Mouse (Mus musculus) myocyte (in vitro differentiated cells): ENCODE measurements around the gene S100a4. TPM values are rescaled to one million over a fixed set of nuclear protein-coding genes. Genes with fewer than 3 reads are reported as not detected.

ENCODE experiments used
- H3K27me3 ChIP-seq: one replicate; pipeline ENCODE4 v1.6.1; 2011; ENCODE audit not compliant: control insufficient read depth, insufficient read depth, insufficient read length
- H3K36me3 ChIP-seq: one replicate; pipeline ENCODE4 v1.6.1; 2011; ENCODE audit not compliant: control insufficient read depth, insufficient read depth
- H3K4me2 ChIP-seq: one replicate; pipeline ENCODE4 v1.6.1; 2011; ENCODE audit warnings: low read depth, control low read depth
- H3K4me3 ChIP-seq: one replicate; pipeline ENCODE4 v1.5.1; 2011; ENCODE audit warnings: mild to moderate bottlenecking, control low read depth, moderate library complexity
- H3K79me2 ChIP-seq: one replicate; pipeline ENCODE4 v1.6.1; 2011; ENCODE audit not compliant: control insufficient read depth, insufficient read depth
- H3ac ChIP-seq: one replicate; pipeline ENCODE4 v1.6.1; 2011; ENCODE audit not compliant: control insufficient read depth, insufficient read length
- CEBPB ChIP-seq: IDR thresholded peaks from 2 replicates; pipeline ENCODE4 v1.6.1; 2011; ENCODE audit warnings: mild to moderate bottlenecking, moderate library complexity; ENCODE audit not compliant: poor library complexity, insufficient read depth, severe bottlenecking
- E2F4 ChIP-seq: IDR thresholded peaks from one replicate; pipeline ENCODE4 v1.6.1; 2011; ENCODE audit warnings: mild to moderate bottlenecking, control low read depth, moderate library complexity; ENCODE audit not compliant: insufficient read depth
- MAX ChIP-seq: IDR thresholded peaks from one replicate; pipeline ENCODE4 v1.6.1; 2011; ENCODE audit warnings: low read depth, mild to moderate bottlenecking, control low read depth
- MYOD1 ChIP-seq, 3 experiments: IDR thresholded peaks; one replicate each; pipeline ENCODE4 v1.6.1; 2011; ENCODE audit warnings: control low read depth in 2 of 3, low read depth in 2 of 3, mild to moderate bottlenecking in 2 of 3, moderate library complexity in 1 of 3; ENCODE audit not compliant: insufficient read length in 2 of 3, control insufficient read depth in 1 of 3
- MYOG ChIP-seq, 3 experiments: IDR thresholded peaks; one replicate each; pipeline ENCODE4 v1.6.1; 2011; ENCODE audit warnings: control low read depth in 2 of 3, low read depth in 2 of 3, mild to moderate bottlenecking in 2 of 3; ENCODE audit not compliant: insufficient read length in 2 of 3, control insufficient read depth in 1 of 3, insufficient read depth in 1 of 3
- POLR2A ChIP-seq: IDR thresholded peaks from one replicate; pipeline ENCODE4 v1.6.1; 2011; ENCODE audit warnings: low read depth, mild to moderate bottlenecking, control low read depth, moderate library complexity; ENCODE audit not compliant: insufficient read length
- POLR2AphosphoS2 ChIP-seq: IDR thresholded peaks from one replicate; pipeline ENCODE4 v1.6.1; 2011; ENCODE audit warnings: low read depth, control low read depth; ENCODE audit not compliant: insufficient read length
- REST ChIP-seq: IDR thresholded peaks from one replicate; pipeline ENCODE4 v1.6.1; 2011; ENCODE audit warnings: mild to moderate bottlenecking, control low read depth, moderate library complexity; ENCODE audit not compliant: insufficient read depth, insufficient read length
- SRF ChIP-seq: IDR thresholded peaks from one replicate; pipeline ENCODE4 v1.6.1; 2011; ENCODE audit warnings: low read depth; ENCODE audit not compliant: control insufficient read depth, insufficient read length
- TCF12 ChIP-seq: IDR thresholded peaks from one replicate; pipeline ENCODE4 v1.6.1; 2011; ENCODE audit warnings: mild to moderate bottlenecking, control low read depth; ENCODE audit not compliant: poor library complexity, insufficient read depth, severe bottlenecking
- TCF3 ChIP-seq: IDR thresholded peaks from one replicate; pipeline ENCODE4 v1.6.1; 2011; ENCODE audit warnings: low read depth, control low read depth; ENCODE audit not compliant: insufficient read length
- USF1 ChIP-seq: IDR thresholded peaks from one replicate; pipeline ENCODE4 v1.6.1; 2011; ENCODE audit warnings: low read depth, mild to moderate bottlenecking, control low read depth, moderate library complexity
- polyA plus RNA-seq: library from polyadenylated mRNA; unstranded; fragments of >200 nt; fragmentation: generic; extraction: Trizol; gene quantifications from one replicate; pipeline ENCODE4 v1.2.1, GENCODE M21; 2012; ENCODE audit warnings: missing spikeins

Gene S100a4
- polyA plus RNA-seq, 1 experiment = 3,627 TPM

DNA sequence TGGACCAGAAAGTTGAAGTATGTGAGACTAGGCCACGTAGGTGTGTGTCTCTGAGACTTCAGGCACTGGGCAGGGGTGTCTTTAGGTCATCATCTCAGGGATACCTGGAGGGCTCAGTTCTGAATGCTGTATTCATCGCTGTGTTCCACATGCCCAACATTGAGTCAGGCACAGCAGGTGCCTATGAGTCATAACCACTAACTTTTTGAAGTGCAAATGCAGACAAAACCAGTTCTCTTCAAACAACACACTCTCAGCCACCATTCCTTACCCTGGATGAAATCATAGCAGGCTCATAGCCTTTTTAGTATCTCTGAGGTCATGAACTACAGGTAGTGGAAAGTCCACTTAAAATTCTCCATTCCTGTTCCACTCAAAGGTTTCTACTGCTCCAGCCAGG lies 25.7 kb downstream of the S100a4 start:
- Histone ChIP-seq H3K27me3 (no peaks in the 10 kb centered on the region), H3K4me2 (no peak overlapping the region)
- no peak for TF ChIP-seq USF1
- no peak for TF ChIP-seq MYOG (IDR thresholded peaks at IDR 0.05; ENCODE audit: control insufficient read depth in 1 of 3, insufficient read depth in 1 of 3, insufficient read length in 2 of 3, low read depth in 2 of 3)
- no peak for TF ChIP-seq MYOD1 (IDR thresholded peaks at IDR 0.05; ENCODE audit: control insufficient read depth in 1 of 3, insufficient read length in 2 of 3, low read depth in 2 of 3)
- no peak for TF ChIP-seq POLR2A
- TF ChIP-seq REST = no peak
- TF ChIP-seq POLR2AphosphoS2 = no peak
- no peak for TF ChIP-seq TCF3
- TF ChIP-seq CEBPB = no peak
- no peak for TF ChIP-seq SRF
- no peak for TF ChIP-seq MAX
- TF ChIP-seq TCF12 = no peak
- TF ChIP-seq E2F4 = no peak

DNA sequence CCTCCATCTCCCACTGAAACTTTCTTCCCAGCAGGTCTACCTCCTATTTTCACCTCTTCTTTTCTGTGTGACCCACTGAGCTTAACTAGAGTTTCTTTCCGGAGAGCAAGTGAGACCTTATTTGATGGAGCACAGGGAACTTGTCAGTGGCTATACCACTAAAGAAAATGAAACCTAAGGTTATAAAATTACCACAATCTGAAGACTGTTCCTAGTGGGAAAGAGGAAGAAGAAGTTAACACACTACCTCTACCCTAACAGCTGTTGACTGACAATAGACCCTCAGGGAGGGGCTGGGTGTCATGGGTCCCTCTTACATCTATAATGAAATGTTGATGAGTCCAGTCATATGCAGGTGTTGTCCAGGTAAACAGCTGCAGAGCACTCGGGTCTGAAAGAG lies 28.4 kb downstream of the S100a4 start:
- Histone ChIP-seq H3K27me3 (no peaks in the 10 kb centered on the region), H3K36me3 (no peaks in the 10 kb centered on the region), H3K4me3 (no peak overlapping the region), H3K4me2 (no peak overlapping the region), H3ac (no peak overlapping the region), H3K79me2 (no peaks in the 10 kb centered on the region)
- TF ChIP-seq CEBPB (no peak), MAX (no peak), USF1 (no peak), MYOD1 (IDR thresholded peaks at IDR 0.05; ENCODE audit: control insufficient read depth in 1 of 3, insufficient read length in 2 of 3, low read depth in 2 of 3) (no peak), MYOG (IDR thresholded peaks at IDR 0.05; ENCODE audit: control insufficient read depth in 1 of 3, insufficient read depth in 1 of 3, insufficient read length in 2 of 3, low read depth in 2 of 3) (no peak), POLR2AphosphoS2 (no peak), TCF12 (no peak), SRF (no peak), POLR2A (no peak), TCF3 (no peak), REST (no peak), E2F4 (no peak)

More for the DNA sequence above, 25.7 kb downstream of the S100a4 start:
- no peak overlapping the region for H3K4me3 ChIP-seq
- no peaks in the 10 kb centered on the region for H3K36me3 ChIP-seq
- no peak overlapping the region for H3ac ChIP-seq
- no peaks in the 10 kb centered on the region for H3K79me2 ChIP-seq

DNA sequence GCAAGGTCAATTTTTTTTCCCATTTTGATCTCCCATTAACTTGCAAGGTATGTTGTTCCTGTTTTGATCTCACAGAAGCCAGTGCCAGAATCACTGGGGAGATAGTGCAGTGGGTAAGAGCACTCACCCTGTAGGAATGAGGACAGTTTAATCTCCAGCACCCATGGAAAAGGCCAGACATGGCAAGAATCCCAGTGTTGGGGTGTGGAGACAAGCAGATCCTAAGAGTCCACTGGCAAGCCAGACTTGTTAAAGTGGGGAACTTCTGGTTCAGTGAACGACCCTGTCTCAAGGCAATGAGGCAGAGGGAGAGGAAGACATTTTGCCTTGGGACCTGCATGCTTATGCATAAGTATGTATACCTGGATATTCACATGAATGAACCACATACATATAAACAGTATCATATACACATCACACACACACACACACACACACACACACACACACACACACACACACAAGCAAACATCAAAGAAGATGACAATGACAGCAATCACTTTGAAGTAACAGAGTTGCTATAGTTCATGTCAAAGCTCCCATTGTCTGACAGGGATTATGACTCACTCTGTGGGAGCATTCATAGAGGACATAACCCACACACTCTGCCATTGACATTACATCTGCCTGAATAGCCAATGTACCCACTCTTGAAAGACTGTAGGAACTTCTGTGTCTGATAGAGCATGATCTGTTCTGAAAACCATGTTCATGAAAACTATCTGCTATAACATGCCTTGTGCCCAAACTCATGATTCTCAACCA lies 35.1 kb downstream of the S100a4 start:
- H3ac ChIP-seq = no peak overlapping the region
- TF ChIP-seq POLR2AphosphoS2 (no peak), MYOD1 (IDR thresholded peaks at IDR 0.05; ENCODE audit: control insufficient read depth in 1 of 3, insufficient read length in 2 of 3, low read depth in 2 of 3) (no peak), SRF (no peak), MYOG (IDR thresholded peaks at IDR 0.05; ENCODE audit: control insufficient read depth in 1 of 3, insufficient read depth in 1 of 3, insufficient read length in 2 of 3, low read depth in 2 of 3) (no peak), TCF12 (no peak), CEBPB (no peak), REST (no peak), POLR2A (no peak), E2F4 (no peak), MAX (no peak), USF1 (no peak), TCF3 (no peak)
- no peak overlapping the region for H3K4me3 ChIP-seq
- H3K4me2 ChIP-seq = no peak overlapping the region
- no peaks in the 10 kb centered on the region for H3K27me3 ChIP-seq
- no peaks in the 10 kb centered on the region for H3K79me2 ChIP-seq
- no peaks in the 10 kb centered on the region for H3K36me3 ChIP-seq

DNA sequence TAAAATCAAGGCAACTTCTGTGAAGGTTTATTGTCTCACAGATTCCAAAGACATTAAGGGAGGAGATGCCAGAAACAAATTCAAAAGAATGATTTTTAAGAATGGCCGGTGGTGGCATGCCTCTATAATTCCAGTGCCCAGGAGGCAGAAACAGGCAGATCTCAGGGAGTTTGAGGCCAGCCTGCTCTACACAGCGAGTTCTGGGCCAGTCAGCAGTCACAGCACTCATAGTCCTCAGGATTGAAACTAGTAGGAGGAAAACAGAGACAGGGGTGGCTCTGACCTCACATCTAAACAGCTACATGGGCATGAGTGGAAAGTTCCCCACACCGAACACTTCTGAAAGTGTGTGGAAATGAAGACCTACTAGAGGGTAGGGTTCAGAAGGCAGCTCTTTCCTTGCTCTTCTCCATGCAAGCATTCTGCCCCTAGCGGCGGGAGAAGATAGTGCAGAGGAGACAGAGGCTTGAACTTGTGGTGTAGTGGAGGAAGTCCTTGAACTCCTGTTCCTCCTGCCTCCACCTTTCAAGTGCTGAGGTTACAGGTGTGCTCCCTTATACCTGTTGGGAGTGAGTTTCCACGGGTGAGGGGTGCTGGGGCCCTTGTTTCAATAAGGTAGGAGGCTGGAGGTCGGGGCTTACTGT lies 36.1 kb downstream of the S100a4 start:
- TF ChIP-seq TCF3 (no peak), MAX (no peak), TCF12 (no peak), MYOD1 (IDR thresholded peaks at IDR 0.05; ENCODE audit: control insufficient read depth in 1 of 3, insufficient read length in 2 of 3, low read depth in 2 of 3) (no peak), POLR2A (no peak), CEBPB (no peak), E2F4 (no peak), MYOG (IDR thresholded peaks at IDR 0.05; ENCODE audit: control insufficient read depth in 1 of 3, insufficient read depth in 1 of 3, insufficient read length in 2 of 3, low read depth in 2 of 3) (no peak)
- Histone ChIP-seq H3K36me3 (no peaks in the 10 kb centered on the region), H3K79me2 (no peaks in the 10 kb centered on the region), H3ac (no peak overlapping the region), H3K4me2 (no peak overlapping the region), H3K27me3 (no peaks in the 10 kb centered on the region), H3K4me3 (no peak overlapping the region)
